Mouse (Mus musculus): ENCODE measurements around the gene Fam20a. TPM values are rescaled to one million over a fixed set of nuclear protein-coding genes. Genes with fewer than 3 reads are reported as not detected.
A peak's percentile ranks its signal among the peaks of the same experiment; 100 is the strongest.

Gene Fam20a
- not detected in 2 replicates for total RNA-seq (2014; fragmentation: Nextera tagmentation)
- total RNA-seq (2017), result not detected in 2 replicates

GRCm38 (mm10) chr11:109721781-109722446 lies at the start of gene Fam20a:
Gene Fam20a, minus strand, starts transcription at chr11:109722279.
- ATAC-seq (replicated peaks; ENCODE audit: poor library complexity, severe bottlenecking), result peak; percentile 38

GRCm38 (mm10) chr11:109771381-109771780 lies 49.3 kb upstream of the Fam20a start:
- ATAC-seq (replicated peaks; ENCODE audit: poor library complexity, severe bottlenecking), result no peak

GRCm38 (mm10) chr11:109770185-109770584 lies 48.1 kb upstream of the Fam20a start:
- no peak for ATAC-seq (replicated peaks; ENCODE audit: poor library complexity, severe bottlenecking)

GRCm38 (mm10) chr11:109769091-109769490 lies 47.0 kb upstream of the Fam20a start:
- peak; percentile 44; the same call in 1 of the 2 replicates for ATAC-seq (replicated peaks; ENCODE audit: poor library complexity, severe bottlenecking)

- ATAC-seq (replicated peaks; ENCODE audit: poor library complexity, severe bottlenecking), result no peak
These were observed 38.0 kb upstream of the Fam20a start for GRCm38 (mm10) chr11:109760063-109760462.

GRCm38 (mm10) chr11:109758616-109759215 lies 36.6 kb upstream of the Fam20a start:
- ATAC-seq (replicated peaks; ENCODE audit: poor library complexity, severe bottlenecking), result no peak

GRCm38 (mm10) chr11:109754105-109754602 lies 32.1 kb upstream of the Fam20a start:
- ATAC-seq (replicated peaks; ENCODE audit: poor library complexity, severe bottlenecking), result no peak

GRCm38 (mm10) chr11:109751636-109752603 lies 29.8 kb upstream of the Fam20a start:
- no peak for ATAC-seq (replicated peaks; ENCODE audit: poor library complexity, severe bottlenecking)

- no peak for ATAC-seq (replicated peaks; ENCODE audit: poor library complexity, severe bottlenecking)
These were observed 23.1 kb upstream of the Fam20a start for GRCm38 (mm10) chr11:109745210-109745609.

GRCm38 (mm10) chr11:109737967-109738366 lies 15.9 kb upstream of the Fam20a start:
- ATAC-seq (replicated peaks; ENCODE audit: poor library complexity, severe bottlenecking), result peak; percentile 40

GRCm38 (mm10) chr11:109736406-109736805 lies 14.3 kb upstream of the Fam20a start:
- no peak for ATAC-seq (replicated peaks; ENCODE audit: poor library complexity, severe bottlenecking)

- no peak for ATAC-seq (replicated peaks; ENCODE audit: poor library complexity, severe bottlenecking)
These were observed 12.3 kb upstream of the Fam20a start for GRCm38 (mm10) chr11:109734341-109734740.

GRCm38 (mm10) chr11:109732726-109733438 lies 10.8 kb upstream of the Fam20a start:
- ATAC-seq (replicated peaks; ENCODE audit: poor library complexity, severe bottlenecking), result no peak

GRCm38 (mm10) chr11:109728371-109728770 lies 6.3 kb upstream of the Fam20a start:
- ATAC-seq (replicated peaks; ENCODE audit: poor library complexity, severe bottlenecking), result no peak

- ATAC-seq (replicated peaks; ENCODE audit: poor library complexity, severe bottlenecking), result peak; percentile 55
These were observed 632 bp upstream of the Fam20a start for GRCm38 (mm10) chr11:109722711-109723110.

- ATAC-seq (replicated peaks; ENCODE audit: poor library complexity, severe bottlenecking), result peak; percentile 86
These were observed 729 bp downstream of the Fam20a start for GRCm38 (mm10) chr11:109721320-109721780.

GRCm38 (mm10) chr11:109720809-109721319 lies 1.2 kb downstream of the Fam20a start:
- ATAC-seq (replicated peaks; ENCODE audit: poor library complexity, severe bottlenecking), result no peak

GRCm38 (mm10) chr11:109719399-109719798 lies 2.7 kb downstream of the Fam20a start:
- no peak for ATAC-seq (replicated peaks; ENCODE audit: poor library complexity, severe bottlenecking)
